Comparison of ENCODE assay signal across 10 mouse cellular contexts in the genomic region with DNA sequence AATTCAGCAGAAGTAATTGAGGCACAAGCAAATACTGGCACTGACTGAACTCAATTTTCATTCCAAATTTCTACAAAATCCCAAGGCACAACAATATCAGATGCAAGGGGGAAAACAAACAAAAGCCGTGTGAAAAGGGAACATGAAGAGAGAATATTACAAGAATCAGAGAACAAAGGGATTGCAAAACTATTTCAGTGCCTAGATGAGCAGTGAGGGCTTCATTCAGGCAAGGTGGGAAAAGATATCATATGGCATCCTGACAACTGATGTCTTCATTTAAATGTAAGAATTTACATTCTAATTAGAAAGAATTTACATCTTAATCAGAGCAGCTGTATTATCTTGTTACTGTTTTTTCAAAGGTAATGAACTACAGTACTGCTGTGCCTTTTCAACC.
"Had no signal": no experiment of that assay in that cellular context is flagged by ENCODE, and none has a peak within 500 bp of the region (broad histone marks: within the 10 kb centered on the region; RNA-seq: fewer than 3 reads in every experiment).

No protein-coding gene starts in this region.

- H3K27ac ChIP-seq: kidney, postnatal 0 days; limb, embryonic 13.5 days; liver, embryonic 14.5 days; neural tube, embryonic 12.5 days; stomach, postnatal 0 days had no signal

- H3K9me3 ChIP-seq: limb, embryonic 13.5 days; neural tube, embryonic 12.5 days had no signal

- H3K27me3 ChIP-seq: limb, embryonic 13.5 days; neural tube, embryonic 12.5 days had no signal

- H3K9ac ChIP-seq: limb, embryonic 13.5 days; liver, embryonic 14.5 days; neural tube, embryonic 12.5 days had no signal

- H3K4me3 ChIP-seq: limb, embryonic 13.5 days; neural tube, embryonic 12.5 days had no signal

- H3K4me2 ChIP-seq: limb, embryonic 13.5 days; neural tube, embryonic 12.5 days had no signal

- DNase-seq: kidney, adult 9 months; kidney, postnatal 36 days; left cerebral cortex, postnatal 4 days; lung, adult 18-20 months; thymus, postnatal 4 days had no signal

- H3K36me3 ChIP-seq: limb, embryonic 13.5 days; neural tube, embryonic 12.5 days had no signal

- H3K4me1 ChIP-seq: limb, embryonic 13.5 days; neural tube, embryonic 12.5 days had no signal
